Mouse (Mus musculus): ENCODE results near the gene Tmem94. TPM values are rescaled to one million over a fixed set of nuclear protein-coding genes. Genes with fewer than 3 reads are reported as not detected.
A peak's percentile ranks its signal among the peaks of the same experiment; 100 is the strongest.

The Tmem94 gene
- total RNA-seq, 2 experiments from 2014 or later = 54.9 to 69.9 TPM

GRCm38 (mm10) chr11:115843891-115844239 lies 78.6 kb downstream of the Tmem94 start:
- DNase-seq (ENCODE audit: low spot score in 2 of 2) = no peak
- intact Hi-C loops (cut with DNase I) = no loop called here

GRCm38 (mm10) chr11:115844240-115844639 lies 79.0 kb downstream of the Tmem94 start:
- intact Hi-C loops (cut with DNase I) = no loop called here

GRCm38 (mm10) chr11:115845819-115846218 lies 80.6 kb downstream of the Tmem94 start:
- intact Hi-C loops (cut with DNase I) = no loop called here
- no peak for DNase-seq (ENCODE audit: low spot score in 2 of 2)

More at GRCm38 (mm10) chr11:115844240-115844639, 79.0 kb downstream of the Tmem94 start:
- no peak for DNase-seq (ENCODE audit: low spot score in 2 of 2)

Small RNAs within 50 kb of the gene (microRNA-seq; reads per million reads assigned to microRNA genes)
- gene Mir5621 = 3.3 reads per million, percentile 7 among the genes with 10 or more reads in this experiment

Other genes with a start within 250 kb of the Tmem94 start
- gene Sumo2, start 229.2 kb upstream of the Tmem94 start, total RNA-seq (2021) = 100 to 1,000 TPM; 291 to 294 TPM
- 10 to 100 TPM; 41.6 to 49.9 TPM for gene Nup85, start 201.0 kb upstream of the Tmem94 start, total RNA-seq (2021)
- 10 to 100 TPM; 49.8 to 57.9 TPM for gene Mrps7, start 161.5 kb upstream of the Tmem94 start, total RNA-seq (2021)
- 10 to 100 TPM; 70.2 to 74.3 TPM for gene Gga3, start 161.4 kb upstream of the Tmem94 start, total RNA-seq (2021)
- gene Mif4gd, start 152.5 kb upstream of the Tmem94 start, total RNA-seq (2021) = 10 to 100 TPM; 15.1 to 18.1 TPM
- 10 to 100 TPM; 56.8 to 60.1 TPM for gene Slc25a19, start 137.1 kb upstream of the Tmem94 start, total RNA-seq (2021)
- 100 to 1,000 TPM; 175 to 190 TPM for gene Grb2, start 56.8 kb upstream of the Tmem94 start, total RNA-seq (2021)
- 10 to 100 TPM; 19.1 to 19.9 TPM for gene Caskin2, start 48.2 kb downstream of the Tmem94 start, total RNA-seq (2021)
- 10 to 100 TPM; 10.6 to 16.0 TPM for gene Tsen54, start 49.3 kb downstream of the Tmem94 start, total RNA-seq (2021)
- 1 to 10 TPM; 2.6 to 3.9 TPM for gene Llgl2, start 58.6 kb downstream of the Tmem94 start, total RNA-seq (2021)
- under 1 TPM; 0.34 to 0.52 TPM for gene Myo15b, start 93.0 kb downstream of the Tmem94 start, total RNA-seq (2021)
- gene Smim5, start 134.5 kb downstream of the Tmem94 start, total RNA-seq (2021) = not detected
- gene Smim6, start 146.6 kb downstream of the Tmem94 start, total RNA-seq (2021) = not detected
- gene Sap30bp, start 167.8 kb downstream of the Tmem94 start, total RNA-seq (2021) = 10 to 100 TPM; 47.6 to 48.3 TPM
- gene Recql5, start 168.0 kb downstream of the Tmem94 start, total RNA-seq (2021) = 10 to 100 TPM; 23.4 to 30.7 TPM
- 1 to 10 TPM; 5.1 to 7.3 TPM for gene Itgb4, start 209.3 kb downstream of the Tmem94 start, total RNA-seq (2021)
- 10 to 100 TPM; 15.8 to 18.6 TPM for gene Galk1, start 247.3 kb downstream of the Tmem94 start, total RNA-seq (2021)

Data from left cerebral cortex, postnatal 36 days (tissue).